Mouse (Mus musculus) E14TG2a.4 (cell line): ENCODE data around the gene Atad3a.
"Not testable (repeated sequence)": the region's sequence is repeated elsewhere in the genome, so short reads cannot be mapped to it uniquely, and the experiment has no call there.

ENCODE experiments used
- CTCF ChIP-seq: conservative IDR thresholded peaks from 2 replicates; pipeline ENCODE4 v1.5.1; 2014; ENCODE audit warnings: low read length
- NANOG ChIP-seq: IDR thresholded peaks from 2 replicates; pipeline ENCODE4 v1.6.1; 2014; ENCODE audit warnings: borderline replicate concordance, low read length, mixed read lengths

DNA sequence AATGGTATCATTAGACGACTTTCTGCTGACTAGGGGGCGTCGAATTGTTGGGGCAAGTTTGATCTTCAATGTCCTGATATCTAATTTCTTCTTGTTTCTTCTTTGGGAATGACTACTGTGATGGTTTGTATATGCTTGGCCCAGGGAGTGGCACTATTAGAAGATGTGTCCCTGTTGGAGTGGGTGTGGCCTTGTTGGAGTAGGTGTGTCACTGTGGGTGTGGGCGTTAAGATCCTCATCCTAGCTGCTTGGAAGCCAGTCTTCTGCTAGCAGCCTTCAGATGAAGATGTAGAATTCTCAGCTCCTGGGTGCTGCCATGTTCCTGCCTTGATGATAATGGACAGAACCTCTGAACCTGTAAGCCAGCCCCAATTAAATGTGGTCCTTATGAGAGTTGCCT, 27.9 kb upstream of the Atad3a start:
- TF ChIP-seq CTCF, NANOG: not testable (repeated sequence)
